Mouse (Mus musculus): Measurements from ENCODE around the gene Sec24a. TPM values are rescaled to one million over a fixed set of nuclear protein-coding genes. Genes with fewer than 3 reads are reported as not detected.
A peak's percentile ranks its signal among the peaks of the same experiment; 100 is the strongest.

The Sec24a gene
- polyA plus RNA-seq, 1 experiment from 2014 or later: 13.1 TPM

GRCm38 (mm10) chr11:51649111-51649888, 114.1 kb downstream of the Sec24a start:
- Histone ChIP-seq H3K36me3 (ENCODE audit: control insufficient read depth, insufficient read depth, low read length) (no peaks in the 10 kb centered on the region; the same call in 1 of the 2 replicates), H3K4me3 (ENCODE audit: low read length) (peak overlapping the region; percentile 78), H3K27ac (ENCODE audit: low read length) (peak overlapping the region; percentile 79), H3K9me3 (ENCODE audit: control insufficient read depth, low read length) (no peaks in the 10 kb centered on the region), H3K27me3 (ENCODE audit: control insufficient read depth, insufficient read depth, low read depth, low read length) (no peaks in the 10 kb centered on the region), H3K9ac (ENCODE audit: low read length) (peak overlapping the region; percentile 90), H3K4me1 (replicated peaks; ENCODE audit: control insufficient read depth, insufficient read depth, low read length) (peaks cover 24% of the 10 kb centered on the region), H3K4me2 (ENCODE audit: low read depth, low read length) (peak overlapping the region; percentile 92)
- no peak for ATAC-seq (ENCODE audit: low read depth)
- 34% methylated on average over 11 of the region's 11 CpGs for WGBS

- Histone ChIP-seq H3K4me2 (ENCODE audit: low read depth, low read length) (peak overlapping the region; percentile 92), H3K4me3 (ENCODE audit: low read length) (peak overlapping the region; percentile 78), H3K4me1 (replicated peaks; ENCODE audit: control insufficient read depth, insufficient read depth, low read length) (peaks cover 29% of the 10 kb centered on the region), H3K27me3 (ENCODE audit: control insufficient read depth, insufficient read depth, low read depth, low read length) (no peaks in the 10 kb centered on the region), H3K9me3 (ENCODE audit: control insufficient read depth, low read length) (no peaks in the 10 kb centered on the region), H3K9ac (ENCODE audit: low read length) (peak overlapping the region; percentile 90), H3K36me3 (ENCODE audit: control insufficient read depth, insufficient read depth, low read length) (peaks cover 4% of the 10 kb centered on the region), H3K27ac (ENCODE audit: low read length) (peak overlapping the region; percentile 79)
- no peak for ATAC-seq (ENCODE audit: low read depth)
- WGBS: 27% methylated on average over 3 of the region's 3 CpGs
Measured at GRCm38 (mm10) chr11:51648566-51648965, 114.9 kb downstream of the Sec24a start.

- peak; percentile 61 for ATAC-seq (ENCODE audit: low read depth)
- Histone ChIP-seq H3K27me3 (ENCODE audit: control insufficient read depth, insufficient read depth, low read depth, low read length) (no peaks in the 10 kb centered on the region), H3K4me3 (ENCODE audit: low read length) (peak overlapping the region; percentile 78), H3K36me3 (ENCODE audit: control insufficient read depth, insufficient read depth, low read length) (peaks cover 4% of the 10 kb centered on the region), H3K27ac (ENCODE audit: low read length) (peak overlapping the region; percentile 86), H3K9me3 (ENCODE audit: control insufficient read depth, low read length) (no peaks in the 10 kb centered on the region), H3K4me2 (ENCODE audit: low read depth, low read length) (peak overlapping the region; percentile 92), H3K9ac (ENCODE audit: low read length) (peak overlapping the region; percentile 32; the same call in 1 of the 2 replicates), H3K4me1 (replicated peaks; ENCODE audit: control insufficient read depth, insufficient read depth, low read length) (peaks cover 33% of the 10 kb centered on the region)
- WGBS: 59% methylated on average over 15 of the region's 15 CpGs
Measured at GRCm38 (mm10) chr11:51646751-51647667, 116.4 kb downstream of the Sec24a start.

GRCm38 (mm10) chr11:51646245-51646644, 117.2 kb downstream of the Sec24a start:
- WGBS: 69% methylated on average over 7 of the region's 7 CpGs
- Histone ChIP-seq H3K4me3 (ENCODE audit: low read length) (no peak overlapping the region), H3K27ac (ENCODE audit: low read length) (peak overlapping the region; percentile 86), H3K9ac (ENCODE audit: low read length) (no peak overlapping the region), H3K4me1 (replicated peaks; ENCODE audit: control insufficient read depth, insufficient read depth, low read length) (peaks cover 33% of the 10 kb centered on the region), H3K9me3 (ENCODE audit: control insufficient read depth, low read length) (no peaks in the 10 kb centered on the region), H3K4me2 (ENCODE audit: low read depth, low read length) (peak overlapping the region; percentile 23), H3K36me3 (ENCODE audit: control insufficient read depth, insufficient read depth, low read length) (peaks cover 4% of the 10 kb centered on the region), H3K27me3 (ENCODE audit: control insufficient read depth, insufficient read depth, low read depth, low read length) (no peaks in the 10 kb centered on the region)
- ATAC-seq (ENCODE audit: low read depth): no peak

GRCm38 (mm10) chr11:51645293-51645692, 118.1 kb downstream of the Sec24a start:
- Histone ChIP-seq H3K4me2 (ENCODE audit: low read depth, low read length) (no peak overlapping the region), H3K36me3 (ENCODE audit: control insufficient read depth, insufficient read depth, low read length) (peaks cover 4% of the 10 kb centered on the region), H3K27ac (ENCODE audit: low read length) (peak overlapping the region; percentile 86; the same call in 1 of the 2 replicates), H3K27me3 (ENCODE audit: control insufficient read depth, insufficient read depth, low read depth, low read length) (no peaks in the 10 kb centered on the region), H3K9me3 (ENCODE audit: control insufficient read depth, low read length) (no peaks in the 10 kb centered on the region), H3K4me1 (replicated peaks; ENCODE audit: control insufficient read depth, insufficient read depth, low read length) (peaks cover 40% of the 10 kb centered on the region), H3K4me3 (ENCODE audit: low read length) (no peak overlapping the region), H3K9ac (ENCODE audit: low read length) (peak overlapping the region; percentile 50; the same call in 1 of the 2 replicates)
- peak; percentile 32; the same call in 1 of the 2 replicates for ATAC-seq (ENCODE audit: low read depth)
- 48% methylated on average over 13 of the region's 13 CpGs for WGBS

GRCm38 (mm10) chr11:51644217-51644616, 119.2 kb downstream of the Sec24a start:
- 77% methylated on average over 16 of the region's 16 CpGs for WGBS
- H3K4me2 ChIP-seq (ENCODE audit: low read depth, low read length): no peak overlapping the region

GRCm38 (mm10) chr11:51643761-51644160, 119.7 kb downstream of the Sec24a start:
- 39% methylated on average over 15 of the region's 15 CpGs for WGBS
- no peaks in the 10 kb centered on the region for H3K9me3 ChIP-seq (ENCODE audit: control insufficient read depth, low read length)
- H3K27ac ChIP-seq (ENCODE audit: low read length): peak overlapping the region; percentile 31; the same call in 1 of the 2 replicates
- peak overlapping the region; percentile 15; the same call in 1 of the 2 replicates for H3K9ac ChIP-seq (ENCODE audit: low read length)
- H3K36me3 ChIP-seq (ENCODE audit: control insufficient read depth, insufficient read depth, low read length): peaks cover 4% of the 10 kb centered on the region
- H3K27me3 ChIP-seq (ENCODE audit: control insufficient read depth, insufficient read depth, low read depth, low read length): no peaks in the 10 kb centered on the region
- H3K4me2 ChIP-seq (ENCODE audit: low read depth, low read length): no peak overlapping the region
- peaks cover 32% of the 10 kb centered on the region for H3K4me1 ChIP-seq (replicated peaks; ENCODE audit: control insufficient read depth, insufficient read depth, low read length)
- ATAC-seq (ENCODE audit: low read depth): no peak
- no peak overlapping the region for H3K4me3 ChIP-seq (ENCODE audit: low read length)

More at GRCm38 (mm10) chr11:51644217-51644616, 119.2 kb downstream of the Sec24a start:
- Histone ChIP-seq H3K9ac (ENCODE audit: low read length) (no peak overlapping the region; the same call in 1 of the 2 replicates), H3K27me3 (ENCODE audit: control insufficient read depth, insufficient read depth, low read depth, low read length) (no peaks in the 10 kb centered on the region), H3K9me3 (ENCODE audit: control insufficient read depth, low read length) (no peaks in the 10 kb centered on the region), H3K4me1 (replicated peaks; ENCODE audit: control insufficient read depth, insufficient read depth, low read length) (peaks cover 36% of the 10 kb centered on the region), H3K36me3 (ENCODE audit: control insufficient read depth, insufficient read depth, low read length) (peaks cover 4% of the 10 kb centered on the region), H3K27ac (ENCODE audit: low read length) (peak overlapping the region; percentile 31; the same call in 1 of the 2 replicates), H3K4me3 (ENCODE audit: low read length) (no peak overlapping the region)
- no peak for ATAC-seq (ENCODE audit: low read depth)

GRCm38 (mm10) chr11:51643202-51643601, 120.2 kb downstream of the Sec24a start:
- Histone ChIP-seq H3K4me2 (ENCODE audit: low read depth, low read length) (no peak overlapping the region), H3K36me3 (ENCODE audit: control insufficient read depth, insufficient read depth, low read length) (peaks cover 4% of the 10 kb centered on the region), H3K4me1 (replicated peaks; ENCODE audit: control insufficient read depth, insufficient read depth, low read length) (peaks cover 30% of the 10 kb centered on the region), H3K27ac (ENCODE audit: low read length) (no peak overlapping the region; the same call in 1 of the 2 replicates), H3K4me3 (ENCODE audit: low read length) (no peak overlapping the region), H3K27me3 (ENCODE audit: control insufficient read depth, insufficient read depth, low read depth, low read length) (no peaks in the 10 kb centered on the region), H3K9me3 (ENCODE audit: control insufficient read depth, low read length) (no peaks in the 10 kb centered on the region), H3K9ac (ENCODE audit: low read length) (no peak overlapping the region)
- no peak for ATAC-seq (ENCODE audit: low read depth)
- WGBS: 66% methylated on average over 9 of the region's 9 CpGs
